20 mouse cellular contexts compared by ENCODE assay signal in genomic region chr8:123635671-123636070, GRCm38 (mm10).
"Had no signal": no experiment of that assay in that cellular context is flagged by ENCODE, and none has a peak within 500 bp of the region (broad histone marks: within the 10 kb centered on the region; RNA-seq: fewer than 3 reads in every experiment).

No protein-coding gene starts in this region.

- H3K4me3 ChIP-seq: kidney, embryonic 15.5 days; left cerebral cortex, adult 2 months; liver, embryonic 13.5 days; lung, embryonic 15.5 days; midbrain, embryonic 12.5 days; midbrain, embryonic 15.5 days; neural tube, embryonic 12.5 days; neural tube, embryonic 15.5 days had no signal

- H3K4me1 ChIP-seq: midbrain, embryonic 12.5 days had no signal

- H3K9ac ChIP-seq: kidney, embryonic 15.5 days; liver, embryonic 13.5 days; lung, embryonic 15.5 days; midbrain, embryonic 12.5 days; midbrain, embryonic 15.5 days; neural tube, embryonic 12.5 days; neural tube, embryonic 15.5 days had no signal

- DNase-seq: kidney, adult 11 months; kidney, adult 8-10 months; kidney, postnatal 10 days; kidney, postnatal 36 days; layer of hippocampus, postnatal 36 days; liver, embryonic 13.5 days; lung, postnatal 14 days; right cerebral cortex, adult 18-20 months; right cerebral cortex, postnatal 14 days; right cerebral cortex, postnatal 4 days; thymus, adult 18-20 months; thymus, postnatal 4 days had no signal

- H3K9me3 ChIP-seq: kidney, embryonic 15.5 days; liver, embryonic 13.5 days; lung, embryonic 15.5 days; midbrain, embryonic 12.5 days; midbrain, embryonic 15.5 days; neural tube, embryonic 12.5 days; neural tube, embryonic 15.5 days had no signal

- ATAC-seq: midbrain, embryonic 15.5 days had no signal

- H3K27me3 ChIP-seq: liver, embryonic 13.5 days; midbrain, embryonic 15.5 days; neural tube, embryonic 12.5 days; neural tube, embryonic 15.5 days had no signal

- H3K4me2 ChIP-seq: kidney, embryonic 15.5 days; liver, embryonic 13.5 days; lung, embryonic 15.5 days; midbrain, embryonic 12.5 days; midbrain, embryonic 15.5 days; neural tube, embryonic 12.5 days; neural tube, embryonic 15.5 days had no signal

- H3K27ac ChIP-seq: kidney, embryonic 15.5 days; left cerebral cortex, adult 2 months; liver, embryonic 13.5 days; lung, embryonic 15.5 days; macrophage; midbrain, embryonic 12.5 days; midbrain, embryonic 15.5 days; neural tube, embryonic 12.5 days; neural tube, embryonic 15.5 days had no signal

- H3K36me3 ChIP-seq: kidney, embryonic 15.5 days; liver, embryonic 13.5 days; lung, embryonic 15.5 days; midbrain, embryonic 12.5 days; midbrain, embryonic 15.5 days; neural tube, embryonic 12.5 days; neural tube, embryonic 15.5 days had no signal
